Mouse (Mus musculus) kidney, postnatal 0 days (tissue): ENCODE results near the gene Erp44. TPM values are rescaled to one million over a fixed set of nuclear protein-coding genes. Genes with fewer than 3 reads are reported as not detected.
A peak's percentile ranks its signal among the peaks of the same experiment; 100 is the strongest.

Experiments used
- ATAC-seq: fragments of 200-750 bp; cut with Nextera tagmentation; replicated peaks from 2 replicates; pipeline ENCODE4 v1.8.0; 2017; ENCODE audit warnings: low read depth, moderate number of reproducible peaks, moderate TSS enrichment, moderate library complexity; ENCODE audit not compliant: low FRiP score
- DNase-seq: peaks from one replicate; pipeline ENCODE4 v3.0.0-alpha.2; 2016; ENCODE audit warnings: low spot score
- H3K27ac ChIP-seq: fragments of 300-500 bp; sonication (generic); 2 replicates; pipeline ENCODE4 v1.5.1; 2014; ENCODE audit warnings: mild to moderate bottlenecking
- H3K27me3 ChIP-seq: fragments of 300-500 bp; sonication (generic); 2 replicates; pipeline ENCODE4 v1.6.1; 2014; ENCODE audit warnings: low read length, mixed read lengths; ENCODE audit not compliant: insufficient read depth
- H3K36me3 ChIP-seq: fragments of 300-500 bp; sonication (generic); 2 replicates; pipeline ENCODE4 v1.6.1; 2014; ENCODE audit warnings: low read length, mixed read lengths; ENCODE audit not compliant: insufficient read depth
- H3K4me1 ChIP-seq: fragments of 300-500 bp; sonication (generic); replicated peaks from 2 replicates; pipeline ENCODE4 v1.6.1; 2014; ENCODE audit warnings: antibody characterized with exemption, low read length, mixed read lengths; ENCODE audit not compliant: insufficient read depth
- H3K4me2 ChIP-seq: fragments of 300-500 bp; sonication (generic); 2 replicates; pipeline ENCODE4 v1.6.1; 2014; ENCODE audit warnings: mild to moderate bottlenecking, low read length, moderate library complexity, mixed read lengths
- H3K4me3 ChIP-seq: fragments of 300-500 bp; sonication (generic); replicated peaks from 2 replicates; pipeline ENCODE4 v1.5.1; 2014; ENCODE audit warnings: low read depth, low read length
- H3K9ac ChIP-seq: fragments of 300-500 bp; sonication (generic); 2 replicates; pipeline ENCODE4 v1.6.1; 2014; ENCODE audit warnings: low read depth, low read length
- H3K9me3 ChIP-seq: fragments of 300-500 bp; sonication (generic); replicated peaks from 2 replicates; pipeline ENCODE4 v1.6.1; 2016; ENCODE audit warnings: low read length, inconsistent platforms, mixed read lengths
- CTCF ChIP-seq: IDR thresholded peaks from 2 replicates; pipeline ENCODE4 v1.5.1; 2016; ENCODE audit warnings: antibody characterized with exemption, low read depth, mild to moderate bottlenecking, moderate library complexity
- WGBS: fragments of 180-500 bp; shearing (Covaris S2); extraction: QIAGEN DNeasy Blood & Tissue Kit; methylation state at CpG from one replicate; pipeline ENCODE4 v1.1.7; 2014; 5-methylcytosine and 5-hydroxymethylcytosine counted together
- polyA plus RNA-seq: library from polyadenylated mRNA; unstranded; fragments of >200 nt; fragmentation: Nextera tagmentation; extraction: Ambion mirVana; gene quantifications from 2 replicates; pipeline ENCODE4 v1.2.1, GENCODE M21; 2015

Erp44 gene
- polyA plus RNA-seq, 1 experiment from 2014 or later = 94.3 TPM

DNA sequence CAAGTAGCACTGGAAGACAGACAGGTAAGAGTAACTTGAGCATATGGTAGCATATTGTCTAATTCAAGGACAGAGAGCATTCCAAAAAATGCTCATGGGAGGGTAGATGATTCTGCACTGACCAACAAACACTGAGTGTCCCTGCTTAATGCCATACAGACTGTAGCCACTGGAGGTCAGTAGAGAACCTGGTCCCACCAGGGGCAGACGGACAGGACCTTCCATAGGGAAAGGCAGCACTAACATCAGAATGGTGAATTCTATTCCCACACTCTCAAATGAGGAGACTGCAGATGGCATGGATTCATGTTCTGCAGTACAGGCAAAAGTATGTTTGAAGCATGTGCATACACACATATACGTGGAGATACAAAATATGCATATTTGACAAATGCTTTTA is 54.2 kb downstream of the Erp44 start:
- 29% methylated on average over 2 of the region's 2 CpGs for WGBS
- no peak overlapping the region for H3K27ac ChIP-seq
- peak; percentile 95 for TF ChIP-seq CTCF
- H3K4me1 ChIP-seq = no peaks in the 10 kb centered on the region
- H3K27me3 ChIP-seq = no peaks in the 10 kb centered on the region
- ATAC-seq (peak; percentile 54; the same call in 1 of the 2 replicates), DNase-seq (peak; percentile 67)
- no peak overlapping the region for H3K4me3 ChIP-seq
- H3K4me2 ChIP-seq = no peak overlapping the region
- H3K9ac ChIP-seq = no peak overlapping the region
- no peaks in the 10 kb centered on the region for H3K9me3 ChIP-seq
- H3K36me3 ChIP-seq = no peaks in the 10 kb centered on the region

DNA sequence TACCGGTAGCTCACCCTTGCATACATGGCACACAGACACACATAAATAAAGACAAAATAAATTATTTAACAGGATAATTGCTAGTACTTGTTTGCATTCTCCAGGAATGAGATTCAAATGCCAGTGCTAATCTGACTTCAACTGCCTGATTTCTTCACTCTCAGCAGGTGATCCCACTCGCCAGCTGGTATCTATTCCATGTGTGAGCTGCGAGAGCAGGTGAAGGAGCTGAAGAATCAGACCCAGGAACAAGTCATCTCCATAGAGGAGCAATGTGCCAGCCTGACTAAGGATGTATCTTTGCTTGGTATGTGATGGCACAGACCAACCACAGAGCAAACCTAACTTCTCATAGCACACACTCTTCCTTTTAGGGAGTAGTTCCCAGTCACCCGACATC is 75.8 kb downstream of the Erp44 start:
- no peak overlapping the region for H3K27ac ChIP-seq
- H3K36me3 ChIP-seq = peaks cover 14% of the 10 kb centered on the region
- H3K27me3 ChIP-seq = no peaks in the 10 kb centered on the region
- H3K9ac ChIP-seq = no peak overlapping the region
- no peak overlapping the region for H3K4me2 ChIP-seq
- TF ChIP-seq CTCF = no peak
- H3K4me3 ChIP-seq = no peak overlapping the region
- DNase-seq (no peak), ATAC-seq (no peak)
- H3K4me1 ChIP-seq = no peaks in the 10 kb centered on the region
- no peaks in the 10 kb centered on the region for H3K9me3 ChIP-seq
- WGBS = 92% methylated on average over 4 of the region's 4 CpGs

DNA sequence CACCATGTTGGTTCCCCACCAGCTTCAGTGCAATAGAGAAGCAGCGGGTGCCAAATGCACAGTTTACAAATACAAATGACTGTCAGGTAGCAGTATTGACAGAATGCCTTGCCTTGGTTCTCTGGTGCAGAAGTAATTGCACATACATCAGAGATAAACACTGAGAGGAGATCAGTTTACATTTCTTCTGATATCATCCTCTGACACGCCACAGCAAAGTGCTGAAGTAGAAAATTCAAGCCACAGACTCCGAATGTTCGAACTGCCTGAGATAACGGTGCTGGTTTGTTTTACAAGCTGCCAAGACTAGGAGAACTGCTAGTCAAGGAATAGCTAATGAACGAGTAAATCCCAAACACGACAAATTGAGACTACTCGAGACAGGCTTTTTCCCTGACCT is 80.9 kb downstream of the Erp44 start:
- no peak overlapping the region for H3K4me3 ChIP-seq
- no peak for TF ChIP-seq CTCF
- WGBS = 80% methylated on average over 8 of the region's 8 CpGs
- H3K9ac ChIP-seq = no peak overlapping the region
- no peaks in the 10 kb centered on the region for H3K27me3 ChIP-seq
- H3K36me3 ChIP-seq = 0 out of 2 replicates have a peak, but pooled peaks cover 10% of the 10 kb centered on the region
- H3K4me2 ChIP-seq = no peak overlapping the region
- H3K4me1 ChIP-seq = no peaks in the 10 kb centered on the region
- no peak for DNase-seq
- no peak for ATAC-seq
- no peak overlapping the region for H3K27ac ChIP-seq
- no peaks in the 10 kb centered on the region for H3K9me3 ChIP-seq

- no peak overlapping the region for H3K9ac ChIP-seq
- no peak overlapping the region for H3K4me3 ChIP-seq
- ATAC-seq (no peak), DNase-seq (no peak)
- no peaks in the 10 kb centered on the region for H3K9me3 ChIP-seq
- no peaks in the 10 kb centered on the region for H3K27me3 ChIP-seq
- H3K4me1 ChIP-seq = no peaks in the 10 kb centered on the region
- H3K4me2 ChIP-seq = no peak overlapping the region
- peak; percentile 54 for TF ChIP-seq CTCF
- H3K36me3 ChIP-seq = 0 out of 2 replicates have a peak, but pooled peaks cover 9% of the 10 kb centered on the region
- WGBS = 88% methylated on average over 3 of the region's 3 CpGs
- H3K27ac ChIP-seq = no peak overlapping the region
These were observed 81.4 kb downstream of the Erp44 start for GRCm38 (mm10) chr4:48197925-48198324.

GRCm38 (mm10) chr4:48182115-48182806 is 97.1 kb downstream of the Erp44 start:
- H3K9me3 ChIP-seq = no peaks in the 10 kb centered on the region
- H3K27me3 ChIP-seq = no peaks in the 10 kb centered on the region
- no peak overlapping the region for H3K9ac ChIP-seq
- TF ChIP-seq CTCF = no peak
- no peak for DNase-seq
- no peak overlapping the region for H3K27ac ChIP-seq
- ATAC-seq = no peak
- 85% methylated on average over 8 of the region's 8 CpGs for WGBS
- H3K4me3 ChIP-seq = no peak overlapping the region
- H3K4me2 ChIP-seq = no peak overlapping the region
- H3K4me1 ChIP-seq = no peaks in the 10 kb centered on the region
- H3K36me3 ChIP-seq = 0 out of 2 replicates have a peak, but pooled peaks cover 7% of the 10 kb centered on the region

GRCm38 (mm10) chr4:48181366-48181765 is 98.0 kb downstream of the Erp44 start:
- H3K27me3 ChIP-seq = no peaks in the 10 kb centered on the region
- no peak for ATAC-seq
- no peak for DNase-seq
- H3K36me3 ChIP-seq = 0 out of 2 replicates have a peak, but pooled peaks cover 7% of the 10 kb centered on the region
- H3K27ac ChIP-seq = no peak overlapping the region
- H3K4me2 ChIP-seq = no peak overlapping the region
- no peaks in the 10 kb centered on the region for H3K4me1 ChIP-seq
- no peak for TF ChIP-seq CTCF
- no peaks in the 10 kb centered on the region for H3K9me3 ChIP-seq
- H3K9ac ChIP-seq = no peak overlapping the region
- WGBS = 80% methylated on average over 6 of the region's 6 CpGs
- no peak overlapping the region for H3K4me3 ChIP-seq
